Mouse (Mus musculus) intestine, postnatal 0 days (tissue): ENCODE measurements around the gene Sdcbp2. TPM values are rescaled to one million over a fixed set of nuclear protein-coding genes. Genes with fewer than 3 reads are reported as not detected.

ENCODE experiments used
- ATAC-seq: fragments of 200-750 bp; cut with Nextera tagmentation; 2 replicates; pipeline ENCODE4 v1.8.0; 2017; ENCODE audit warnings: mild to moderate bottlenecking, moderate TSS enrichment, moderate library complexity
- H3K27ac ChIP-seq: fragments of 300-500 bp; sonication (generic); 2 replicates; pipeline ENCODE4 v1.5.1; 2014; ENCODE audit warnings: mild to moderate bottlenecking, low read depth, low read length, moderate library complexity
- H3K27me3 ChIP-seq: fragments of 300-500 bp; sonication (generic); replicated peaks from 2 replicates; pipeline ENCODE4 v1.6.1; 2014; ENCODE audit warnings: low read length, mixed read lengths; ENCODE audit not compliant: control insufficient read depth, insufficient read depth
- H3K36me3 ChIP-seq: fragments of 300-500 bp; sonication (generic); 2 replicates; pipeline ENCODE4 v1.6.1; 2014; ENCODE audit warnings: mild to moderate bottlenecking, moderate library complexity; ENCODE audit not compliant: control insufficient read depth, insufficient read depth
- H3K4me1 ChIP-seq: fragments of 300-500 bp; sonication (generic); replicated peaks from 2 replicates; pipeline ENCODE4 v1.6.1; 2014; ENCODE audit warnings: antibody characterized with exemption, low read length, mixed read lengths; ENCODE audit not compliant: control insufficient read depth, insufficient read depth
- H3K4me2 ChIP-seq: fragments of 300-500 bp; sonication (generic); replicated peaks from 2 replicates; pipeline ENCODE4 v1.6.1; 2014; ENCODE audit warnings: low read depth, mild to moderate bottlenecking, moderate library complexity
- H3K4me3 ChIP-seq: fragments of 300-500 bp; sonication (generic); 2 replicates; pipeline ENCODE4 v1.5.1; 2014; ENCODE audit warnings: low read depth, low read length
- H3K9ac ChIP-seq: fragments of 300-500 bp; sonication (generic); 2 replicates; pipeline ENCODE4 v1.6.1; 2014; ENCODE audit warnings: mild to moderate bottlenecking, low read depth, low read length
- H3K9me3 ChIP-seq: fragments of 300-500 bp; sonication (generic); 2 replicates; pipeline ENCODE4 v1.6.1; 2016; ENCODE audit warnings: mixed run types; ENCODE audit not compliant: control insufficient read depth
- CTCF ChIP-seq: sonication (generic); IDR thresholded peaks from 2 replicates; pipeline ENCODE4 v1.5.1; 2016; ENCODE audit warnings: low read depth, mild to moderate bottlenecking, control low read depth, antibody characterized with exemption, moderate library complexity
- WGBS: fragments of 180-500 bp; shearing (Covaris S2); extraction: QIAGEN DNeasy Blood & Tissue Kit; methylation state at CpG from one replicate; pipeline ENCODE4 v1.1.7; 2014; 5-methylcytosine and 5-hydroxymethylcytosine counted together
- polyA plus RNA-seq: library from polyadenylated mRNA; unstranded; fragments of >200 nt; fragmentation: Nextera tagmentation; extraction: Ambion mirVana; gene quantifications from 2 replicates; pipeline ENCODE4 v1.2.1, GENCODE M21; 2015

The Sdcbp2 gene
- 55.2 and 66.7 TPM in 2 replicates for polyA plus RNA-seq

DNA sequence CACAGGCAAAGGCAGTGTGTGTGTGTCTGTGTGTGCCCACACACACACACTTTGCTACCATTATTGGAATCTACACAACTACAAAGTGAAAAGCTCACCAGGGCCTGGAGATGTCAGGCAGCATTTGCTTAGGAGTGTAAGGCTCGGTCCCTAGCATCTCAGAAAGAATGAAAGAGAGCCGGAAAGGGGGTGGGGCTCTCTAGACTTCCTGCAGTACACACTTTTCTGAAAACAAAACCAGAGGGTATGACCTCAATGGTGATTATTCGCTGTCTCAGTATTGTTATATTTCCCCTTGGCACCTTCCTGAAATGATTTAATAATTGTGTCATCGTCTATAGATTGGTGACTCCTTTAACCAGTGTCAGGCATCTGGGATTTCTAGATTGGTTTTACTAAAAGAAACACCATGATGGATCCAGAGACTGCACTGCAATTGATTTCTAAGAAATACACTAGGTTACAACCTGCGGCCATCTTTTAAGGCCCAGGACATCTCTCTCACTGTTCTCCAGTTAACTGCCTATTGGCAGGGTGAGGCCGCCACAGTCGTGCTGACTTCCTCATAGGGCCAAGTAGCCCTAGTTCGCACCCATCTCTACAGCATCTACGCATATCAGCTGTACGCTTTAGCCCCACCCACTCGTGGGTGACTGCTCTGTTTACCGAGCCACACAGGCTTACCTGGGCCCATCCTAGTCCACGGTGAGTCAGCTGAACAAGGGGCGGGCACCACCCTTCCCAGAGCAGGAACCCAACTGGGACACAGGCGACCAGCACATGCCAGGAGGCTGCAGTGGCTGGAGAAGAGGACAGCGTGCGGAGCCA is at the start of gene Sdcbp2:
Gene Sdcbp2 (plus strand): TSS at position 750 of the 828 bp plus-strand sequence.
- Histone ChIP-seq H3K27ac (peak within 1 kb of the TSS; percentile 37), H3K36me3 (no peaks in the 10 kb centered on the region; the same call in 1 of the 2 replicates), H3K27me3 (no peaks in the 10 kb centered on the region), H3K4me1 (no peaks in the 10 kb centered on the region), H3K9me3 (no peaks in the 10 kb centered on the region), H3K9ac (no peak within 1 kb of the TSS), H3K4me3 (0 out of 2 replicates have a peak within 1 kb of the TSS, but pooled peaks have one; percentile 4), H3K4me2 (peak within 1 kb of the TSS; percentile 52)
- WGBS = 40% methylated on average over 17 of the region's 17 CpGs
- peak; percentile 97 for ATAC-seq
- no peak for TF ChIP-seq CTCF

DNA sequence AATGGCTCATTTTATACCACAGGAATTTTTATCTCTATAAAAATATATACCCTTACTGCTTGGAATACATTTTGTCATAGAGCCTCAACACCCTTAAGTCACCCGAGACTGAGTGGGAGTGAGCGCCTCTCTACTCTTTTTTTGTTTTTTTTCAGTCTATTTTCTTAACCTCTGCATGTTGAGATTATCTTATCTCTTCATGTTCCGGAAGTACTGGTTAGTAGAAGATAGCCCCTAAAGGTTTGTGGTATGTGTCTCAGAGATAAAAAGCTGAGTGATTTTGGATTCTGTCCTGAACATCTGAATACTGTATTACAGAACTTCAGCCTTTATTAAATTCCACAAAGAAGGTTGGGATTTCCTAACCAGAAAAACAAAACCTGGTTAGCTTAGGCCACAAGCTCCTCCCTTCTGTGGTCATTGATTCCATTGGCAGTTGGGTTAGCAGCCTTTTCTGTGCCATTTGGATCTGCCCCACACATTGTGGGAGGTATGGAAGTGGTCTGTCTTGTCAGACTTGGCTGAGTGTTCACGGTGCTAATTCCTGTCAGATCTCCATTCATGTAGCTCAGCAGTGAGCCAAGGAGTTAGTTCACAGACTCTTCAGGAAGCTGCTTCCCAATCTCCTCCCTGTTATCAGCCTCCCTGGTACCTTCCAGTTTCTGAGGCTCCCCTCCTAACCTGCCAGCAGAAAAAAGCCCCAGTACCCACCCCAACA is 47.9 kb upstream of the Sdcbp2 start:
- WGBS = 57% methylated on average over 4 of the region's 4 CpGs
- Histone ChIP-seq H3K4me1 (no peaks in the 10 kb centered on the region), H3K9ac (no peak overlapping the region), H3K4me2 (no peak overlapping the region), H3K36me3 (0 out of 2 replicates have a peak, but pooled peaks cover 4% of the 10 kb centered on the region), H3K4me3 (no peak overlapping the region), H3K27ac (no peak overlapping the region), H3K9me3 (no peaks in the 10 kb centered on the region), H3K27me3 (no peaks in the 10 kb centered on the region)
- no peak for TF ChIP-seq CTCF
- ATAC-seq = no peak

DNA sequence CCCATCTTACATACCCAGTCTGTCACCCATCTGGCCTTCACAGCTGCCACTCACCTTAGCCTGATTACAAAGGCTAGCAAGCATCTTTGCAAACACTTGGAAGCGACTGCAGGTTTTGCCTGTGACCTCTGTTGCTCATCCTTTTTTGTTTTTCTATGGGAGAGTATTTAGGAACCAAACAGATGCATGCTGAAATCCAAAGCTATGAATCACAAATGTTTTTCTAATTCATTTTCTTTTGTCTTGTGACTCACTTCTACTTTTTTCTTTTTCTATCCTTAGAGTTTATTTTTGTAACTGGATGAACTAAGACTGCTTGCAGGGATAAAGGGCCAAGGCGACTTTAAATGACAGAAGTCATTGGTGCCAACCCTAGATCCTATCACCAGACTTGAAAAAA is 46.9 kb upstream of the Sdcbp2 start:
- no peak overlapping the region for H3K9ac ChIP-seq
- H3K4me1 ChIP-seq = no peaks in the 10 kb centered on the region
- ATAC-seq = no peak
- no peaks in the 10 kb centered on the region for H3K9me3 ChIP-seq
- H3K27ac ChIP-seq = no peak overlapping the region
- WGBS = 83% methylated on average over 2 of the region's 2 CpGs
- no peak overlapping the region for H3K4me3 ChIP-seq
- 0 out of 2 replicates have a peak, but pooled peaks cover 1% of the 10 kb centered on the region for H3K36me3 ChIP-seq
- H3K4me2 ChIP-seq = no peak overlapping the region
- no peak for TF ChIP-seq CTCF
- H3K27me3 ChIP-seq = no peaks in the 10 kb centered on the region

DNA sequence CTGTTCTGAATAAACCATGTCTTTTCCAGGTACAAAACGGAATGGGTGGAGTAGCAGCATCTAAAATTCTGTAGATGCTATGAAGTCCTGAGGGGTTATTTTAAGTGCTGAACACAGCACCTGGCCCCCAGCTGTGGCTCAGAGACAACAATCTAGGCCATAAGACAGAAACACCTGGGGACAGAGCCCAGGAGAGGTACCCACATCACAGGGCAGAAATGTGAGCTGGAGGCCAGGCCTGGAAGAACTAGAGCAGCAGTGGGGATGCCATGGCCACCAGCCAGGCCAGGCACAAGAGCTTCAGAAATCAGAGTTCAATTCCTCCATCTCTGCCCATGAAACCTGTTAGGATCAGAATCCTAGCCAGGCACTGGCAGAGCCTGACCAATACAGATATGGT is 44.4 kb upstream of the Sdcbp2 start:
- no peak for TF ChIP-seq CTCF
- no peaks in the 10 kb centered on the region for H3K9me3 ChIP-seq
- H3K9ac ChIP-seq = no peak overlapping the region
- no peak overlapping the region for H3K27ac ChIP-seq
- no peaks in the 10 kb centered on the region for H3K27me3 ChIP-seq
- WGBS = 83% methylated on average over 1 of the region's 1 CpGs
- no peaks in the 10 kb centered on the region for H3K36me3 ChIP-seq
- no peak overlapping the region for H3K4me2 ChIP-seq
- no peak for ATAC-seq
- H3K4me3 ChIP-seq = no peak overlapping the region
- H3K4me1 ChIP-seq = 0 out of 2 replicates have a peak, but pooled peaks cover 4% of the 10 kb centered on the region

DNA sequence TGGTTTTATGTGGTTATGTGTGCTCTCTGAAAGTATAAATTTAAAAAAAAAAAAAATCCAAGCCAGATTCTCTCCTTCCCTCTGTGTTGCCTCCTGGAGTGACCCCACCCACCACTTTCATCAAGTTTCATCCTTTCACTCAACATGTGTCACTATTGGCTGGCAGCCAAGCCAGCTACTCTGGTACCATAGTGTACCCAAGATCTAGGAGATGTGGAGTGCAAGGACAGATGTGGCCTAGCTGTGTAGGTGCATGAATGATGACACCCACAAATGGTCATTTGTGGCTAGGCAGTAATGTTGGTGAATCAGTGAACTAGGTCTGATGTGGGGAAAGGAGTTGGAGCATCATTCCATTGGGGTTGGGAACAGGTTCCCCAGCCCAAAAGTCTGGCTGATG is 43.3 kb upstream of the Sdcbp2 start:
- no peak overlapping the region for H3K4me2 ChIP-seq
- ATAC-seq = peak; percentile 29; the same call in 1 of the 2 replicates

More for the DNA sequence above, 43.3 kb upstream of the Sdcbp2 start:
- Histone ChIP-seq H3K9me3 (no peaks in the 10 kb centered on the region), H3K27ac (no peak overlapping the region), H3K4me1 (0 out of 2 replicates have a peak, but pooled peaks cover 4% of the 10 kb centered on the region), H3K27me3 (no peaks in the 10 kb centered on the region), H3K4me3 (no peak overlapping the region), H3K9ac (no peak overlapping the region), H3K36me3 (no peaks in the 10 kb centered on the region)
- TF ChIP-seq CTCF = no peak
